In genomic region chr1:91450851-91451250, GRCm38 (mm10) we compare ENCODE assay signal across 22 mouse cellular contexts. TPM values are rescaled to one million over a fixed set of nuclear protein-coding genes. Genes with fewer than 3 reads are reported as not detected.
DNase-seq lines count a peak whose midpoint lies in the region; ATAC-seq and TF ChIP-seq lines count a peak whose summit lies in the region.
"Had no signal": no experiment of that assay in that cellular context is flagged by ENCODE, and none has a peak within 500 bp of the region (broad histone marks: within the 10 kb centered on the region; RNA-seq: fewer than 3 reads in every experiment).

No protein-coding gene starts in this region.

- no peak overlapping the region for H3K9ac ChIP-seq in heart, embryonic 12.5 days
- no peak overlapping the region for H3K9ac ChIP-seq in heart, postnatal 0 days (replicated peaks; ENCODE audit: low read depth, low read length)
- H3K9ac ChIP-seq: forebrain, embryonic 15.5 days; hindbrain, embryonic 14.5 days; limb, embryonic 12.5 days; liver, embryonic 12.5 days had no signal

- peak overlapping the region; percentile 10; the same call in 1 of the 2 replicates for H3K27ac ChIP-seq in heart, embryonic 12.5 days (ENCODE audit: poor library complexity, severe bottlenecking)
- peak overlapping the region; percentile 61 for H3K27ac ChIP-seq in heart, postnatal 0 days (ENCODE audit: low read depth)
- no peak overlapping the region for H3K27ac ChIP-seq in layer of hippocampus, adult 2 months
- H3K27ac ChIP-seq: embryonic facial prominence, embryonic 10.5 days; forebrain, embryonic 15.5 days; hindbrain, embryonic 14.5 days; limb, embryonic 12.5 days; liver, embryonic 12.5 days had no signal

- peaks cover 11% of the 10 kb centered on the region for H3K36me3 ChIP-seq in heart, embryonic 12.5 days
- peaks cover 28% of the 10 kb centered on the region for H3K36me3 ChIP-seq in heart, postnatal 0 days (replicated peaks; ENCODE audit: control insufficient read depth, insufficient read depth, low read length)

- peaks cover 85% of the 10 kb centered on the region for H3K4me1 ChIP-seq in heart, embryonic 12.5 days (replicated peaks)
- H3K4me1 ChIP-seq in heart, postnatal 0 days (ENCODE audit: control insufficient read depth, insufficient read depth), result peaks cover 81% of the 10 kb centered on the region

- peaks cover 9% of the 10 kb centered on the region for H3K9me3 ChIP-seq in heart, embryonic 12.5 days (replicated peaks)
- no peaks in the 10 kb centered on the region; the same call in 1 of the 2 replicates for H3K9me3 ChIP-seq in heart, postnatal 0 days (replicated peaks; ENCODE audit: control insufficient read depth, low read length)
- H3K9me3 ChIP-seq: forebrain, embryonic 15.5 days had no signal

- no peak overlapping the region for H3K4me3 ChIP-seq in heart, embryonic 12.5 days
- no peak overlapping the region for H3K4me3 ChIP-seq in heart, postnatal 0 days (ENCODE audit: low read depth, low read length)
- H3K4me3 ChIP-seq in layer of hippocampus, adult 2 months, result no peak overlapping the region
- H3K4me3 ChIP-seq: embryonic facial prominence, embryonic 10.5 days; forebrain, embryonic 15.5 days; limb, embryonic 12.5 days; liver, embryonic 12.5 days had no signal

- no peaks in the 10 kb centered on the region for H3K27me3 ChIP-seq in heart, embryonic 12.5 days (replicated peaks)
- no peaks in the 10 kb centered on the region for H3K27me3 ChIP-seq in heart, postnatal 0 days (ENCODE audit: control insufficient read depth, insufficient read depth, low read length)
- H3K27me3 ChIP-seq: forebrain, embryonic 15.5 days; limb, embryonic 12.5 days; liver, embryonic 12.5 days had no signal

- no peak for TF ChIP-seq CTCF in heart, postnatal 0 days (IDR thresholded peaks at IDR 0.05; ENCODE audit: low read depth)
- TF ChIP-seq CTCF in layer of hippocampus, adult 2 months (conservative IDR thresholded peaks at IDR 0.05), result no peak

- ATAC-seq in heart, embryonic 12.5 days (ENCODE audit: insufficient number of reproducible peaks, low FRiP score), result no peak
- ATAC-seq in heart, postnatal 0 days (ENCODE audit: insufficient read depth, low read depth), result no peak
- ATAC-seq: forebrain, embryonic 15.5 days; inflammation-experienced regulatory T-cells, adult 6 months; liver, embryonic 12.5 days had no signal

- TF ChIP-seq EP300 in heart, postnatal 0 days (IDR thresholded peaks at IDR 0.05; ENCODE audit: low read depth), result no peak

- DNase-seq in gastrocnemius, adult 18-20 months (ENCODE audit: low spot score), result peak; percentile 76
- no peak for DNase-seq in gastrocnemius, postnatal 4 days (ENCODE audit: low spot score in 2 of 2)
- DNase-seq in heart, postnatal 25 days (ENCODE audit: low spot score), result no peak
- DNase-seq in gastrocnemius, postnatal 14 days, result peak; percentile 63
- no peak for DNase-seq in heart, postnatal 0 days (ENCODE audit: low spot score)
- DNase-seq in lung, adult 18-20 months, result no peak
- no peak for DNase-seq in layer of hippocampus, adult 2 months (ENCODE audit: low spot score in 2 of 2)
- DNase-seq: adrenal gland, postnatal 14 days; cerebellum, adult 9-11 months; kidney, adult 2 months; lung, adult 2 months; lung, postnatal 14 days; spleen, adult 18-20 months; thymus, postnatal 14 days had no signal

- intact Hi-C loops in heart, postnatal 25 days (cut with DNase I), result no loop called here
- intact Hi-C loops in gastrocnemius, postnatal 14 days (cut with DNase I; ENCODE audit: low total_unique reads), result no loop called here

- H3K4me2 ChIP-seq in heart, embryonic 12.5 days, result no peak overlapping the region
- no peak overlapping the region for H3K4me2 ChIP-seq in heart, postnatal 0 days (ENCODE audit: low read depth, low read length)
- H3K4me2 ChIP-seq: forebrain, embryonic 15.5 days; hindbrain, embryonic 14.5 days; limb, embryonic 12.5 days; liver, embryonic 12.5 days; midbrain, embryonic 11.5 days had no signal

- WGBS in heart, embryonic 12.5 days, result 68% methylated on average over 5 of the region's 5 CpGs
- 52% methylated on average over 5 of the region's 5 CpGs for WGBS in heart, postnatal 0 days

RNA-seq across cellular contexts. Expression of gene Per2, which starts 8.3 kb away (rescaled TPM):
- 1 to 10 TPM; 2.3 to 3.0 TPM for total RNA-seq in gastrocnemius, adult 18-20 months (2021)
- total RNA-seq in gastrocnemius, postnatal 4 days (2021), result 1 to 10 TPM; 7.2 to 8.6 TPM
- polyA plus RNA-seq in heart, embryonic 12.5 days (2016; fragmentation: Nextera tagmentation; extraction: Ambion mirVana), result 3.6 and 4.0 TPM in 2 replicates
- total RNA-seq in heart, postnatal 25 days (2021), result 10 to 100 TPM in 1 of 2 experiments, 1 to 10 TPM in 1; 2.1 to 11.7 TPM
- 1 to 10 TPM; 2.9 to 9.2 TPM for total RNA-seq in gastrocnemius, postnatal 14 days (2021)
- total RNA-seq in heart, postnatal 0 days (2014; rRNA removed; ENCODE audit: low replicate concordance), result 11.1 and 14.0 TPM in 2 replicates
- polyA plus RNA-seq in heart, postnatal 0 days (2015; fragmentation: Nextera tagmentation; extraction: Ambion mirVana), result 2.3 and 3.3 TPM in 2 replicates
- total RNA-seq in layer of hippocampus, adult 2 months (2021), result 10 to 100 TPM; 21.2 to 27.5 TPM

RNA-seq across cellular contexts. Expression of gene Hes6, which starts 37.0 kb away (rescaled TPM):
- 1 to 10 TPM; 6.0 to 6.4 TPM for total RNA-seq in gastrocnemius, adult 18-20 months (2021)
- 10 to 100 TPM; 31.2 to 37.4 TPM for total RNA-seq in gastrocnemius, postnatal 4 days (2021)
- polyA plus RNA-seq in heart, embryonic 12.5 days (2016; fragmentation: Nextera tagmentation; extraction: Ambion mirVana), result 63.6 and 65.4 TPM in 2 replicates
- total RNA-seq in heart, postnatal 25 days (2021), result 10 to 100 TPM; 16.6 to 18.3 TPM
- total RNA-seq in gastrocnemius, postnatal 14 days (2021), result 10 to 100 TPM; 13.6 to 15.2 TPM
- 81.4 and 82.5 TPM in 2 replicates for total RNA-seq in heart, postnatal 0 days (2014; rRNA removed; ENCODE audit: low replicate concordance)
- polyA plus RNA-seq in heart, postnatal 0 days (2015; fragmentation: Nextera tagmentation; extraction: Ambion mirVana), result 61.0 and 64.3 TPM in 2 replicates
- total RNA-seq in layer of hippocampus, adult 2 months (2021), result 10 to 100 TPM; 15.4 to 15.7 TPM

RNA-seq across cellular contexts. Expression of gene Traf3ip1, which starts 43.6 kb away (rescaled TPM):
- 1 to 10 TPM; 3.0 to 4.1 TPM for total RNA-seq in gastrocnemius, adult 18-20 months (2021)
- 1 to 10 TPM; 4.4 to 4.5 TPM for total RNA-seq in gastrocnemius, postnatal 4 days (2021)
- 4.8 and 6.0 TPM in 2 replicates for polyA plus RNA-seq in heart, embryonic 12.5 days (2016; fragmentation: Nextera tagmentation; extraction: Ambion mirVana)
- total RNA-seq in heart, postnatal 25 days (2021), result 1 to 10 TPM; 5.7 to 5.9 TPM
- 1 to 10 TPM; 3.2 to 3.3 TPM for total RNA-seq in gastrocnemius, postnatal 14 days (2021)
- 2.0 and 3.4 TPM in 2 replicates for total RNA-seq in heart, postnatal 0 days (2014; rRNA removed; ENCODE audit: low replicate concordance)
- 2.8 TPM in 2 replicates for polyA plus RNA-seq in heart, postnatal 0 days (2015; fragmentation: Nextera tagmentation; extraction: Ambion mirVana)
- 10 to 100 TPM; 11.0 to 13.6 TPM for total RNA-seq in layer of hippocampus, adult 2 months (2021)

RNA-seq across cellular contexts. Expression of gene Ilkap, which starts 52.2 kb away (rescaled TPM):
- 10 to 100 TPM; 35.4 to 40.1 TPM for total RNA-seq in gastrocnemius, adult 18-20 months (2021)
- 10 to 100 TPM; 65.7 to 71.3 TPM for total RNA-seq in gastrocnemius, postnatal 4 days (2021)
- 104 and 106 TPM in 2 replicates for polyA plus RNA-seq in heart, embryonic 12.5 days (2016; fragmentation: Nextera tagmentation; extraction: Ambion mirVana)
- 10 to 100 TPM; 41.3 to 48.1 TPM for total RNA-seq in heart, postnatal 25 days (2021)
- total RNA-seq in gastrocnemius, postnatal 14 days (2021), result 10 to 100 TPM; 32.1 to 33.4 TPM
- 58.1 and 70.5 TPM in 2 replicates for total RNA-seq in heart, postnatal 0 days (2014; rRNA removed; ENCODE audit: low replicate concordance)
- 71.4 and 75.1 TPM in 2 replicates for polyA plus RNA-seq in heart, postnatal 0 days (2015; fragmentation: Nextera tagmentation; extraction: Ambion mirVana)
- 10 to 100 TPM; 66.6 to 67.9 TPM for total RNA-seq in layer of hippocampus, adult 2 months (2021)

Comparison
In these comparisons a context has a peak if more than half of its experiments do, and no peak if none do; other contexts are left out.
1. DNase-seq: peak in gastrocnemius, adult 18-20 months (single experiment) and gastrocnemius, postnatal 14 days (single experiment); none in gastrocnemius, postnatal 4 days (0 of 2), heart, postnatal 25 days (single experiment), heart, postnatal 0 days (single experiment), lung, adult 18-20 months (0 of 2) and layer of hippocampus, adult 2 months (0 of 2).